Mouse (Mus musculus) MN1 (cell line): ENCODE data around the gene Elfn1.
A peak's percentile ranks its signal among the peaks of the same experiment; 100 is the strongest.

ENCODE experiments used
- DNase-seq: peaks from one replicate; pipeline ENCODE4 v3.0.0-alpha.2; 2016; ENCODE audit warnings: low spot score

The Elfn1 gene

DNA sequence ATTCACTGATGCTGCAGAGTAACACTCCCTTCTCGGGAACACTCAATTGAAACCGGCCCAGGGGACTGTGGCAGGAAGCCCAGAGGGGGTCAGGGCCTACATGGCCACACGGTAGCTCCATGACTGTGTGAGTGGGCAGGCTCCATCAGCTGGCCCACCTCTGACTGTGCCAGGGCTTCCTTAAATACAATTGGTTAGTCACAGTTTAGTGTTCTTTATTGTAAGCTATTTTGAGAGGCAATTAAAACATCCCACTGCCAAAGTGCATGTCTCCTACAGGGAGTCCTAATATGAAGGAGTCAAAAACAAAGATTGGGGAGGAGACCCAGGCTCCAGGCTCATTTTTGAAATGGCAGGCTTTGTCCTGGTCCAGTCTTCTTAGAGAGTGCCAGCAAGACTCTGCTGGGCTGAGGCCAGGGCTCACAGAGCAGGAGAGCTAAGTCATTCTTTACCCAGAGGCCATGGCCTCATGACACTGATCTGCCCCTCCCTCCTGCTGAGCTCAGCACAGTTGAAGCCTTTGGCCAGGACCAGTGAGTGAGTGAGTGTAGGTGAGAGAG is 116.3 kb downstream of the Elfn1 start:
- DNase-seq = peak; percentile 61
